Mouse (Mus musculus) bone marrow, adult 2 months (tissue): ENCODE results near the gene 4921517D22Rik.

Source experiments
- CTCF ChIP-seq: fragments of 200-500 bp; IDR thresholded peaks from 2 replicates; pipeline ENCODE4 v1.5.1; 2011; ENCODE audit warnings: low read length, control low read depth; ENCODE audit not compliant: control insufficient read depth, insufficient read depth
- POLR2A ChIP-seq: fragments of 200-500 bp; IDR thresholded peaks from 2 replicates; pipeline ENCODE4 v1.6.1; 2011; ENCODE audit warnings: low read depth, mild to moderate bottlenecking, control low read depth, low read length, borderline replicate concordance; ENCODE audit not compliant: control insufficient read depth

DNA sequence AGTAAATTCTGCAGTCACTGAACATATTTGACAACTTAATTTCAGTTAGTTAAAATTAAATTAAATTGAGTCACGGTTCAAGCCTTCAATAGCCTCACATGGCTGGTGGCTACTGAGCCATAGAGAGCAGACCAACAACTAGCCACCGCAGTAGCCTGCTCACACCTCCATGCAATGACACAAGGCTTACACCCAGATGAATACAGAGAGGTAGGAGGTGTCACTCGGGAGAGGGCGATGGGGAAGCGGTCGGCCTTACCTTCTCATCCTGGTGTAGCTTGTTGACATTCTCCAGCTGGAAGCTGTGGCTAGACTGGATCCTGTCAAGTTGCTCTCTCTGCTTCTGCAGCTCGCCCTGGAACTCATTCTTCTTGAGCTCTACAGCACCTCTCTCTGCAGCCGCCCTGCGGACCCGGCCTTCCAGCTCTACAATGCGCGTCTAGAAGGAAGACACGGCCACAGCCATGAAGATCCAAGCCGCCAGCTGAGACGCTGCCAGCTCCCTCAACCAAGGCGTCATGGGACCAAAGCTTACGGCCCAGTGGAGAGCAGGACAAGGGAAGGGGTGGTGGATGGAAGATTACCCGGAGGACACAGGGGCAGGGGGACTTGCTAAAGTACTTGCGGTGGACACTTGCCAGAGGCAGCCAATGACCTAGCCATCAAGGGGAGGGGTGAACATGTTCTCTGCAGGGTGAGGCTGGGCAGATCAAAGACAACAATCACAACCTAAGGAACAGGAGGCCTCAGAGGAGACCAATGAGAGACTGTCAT lies 29.8 kb downstream of the 4921517D22Rik start:
- TF ChIP-seq POLR2A = no peak
- no peak for TF ChIP-seq CTCF
